Mouse (Mus musculus) lung, postnatal 0 days (tissue): ENCODE measurements at regions not wholly inside any gene's neighbourhood (a gene's known extent, or its start where the extent isn't known, plus 50 kb on each side); places are given as distances from the start of the nearest gene placed in this dataset.

Source experiments
- ATAC-seq: fragments of 200-750 bp; cut with Nextera tagmentation; 2 replicates; pipeline ENCODE4 v1.8.0; 2017; ENCODE audit warnings: moderate library complexity
- DNase-seq: peaks from one replicate; pipeline ENCODE4 v3.0.0-alpha.2; 2016; ENCODE audit warnings: low spot score
- H3K27ac ChIP-seq: fragments of 300-500 bp; sonication (generic); 2 replicates; pipeline ENCODE4 v1.5.1; 2014; ENCODE audit warnings: antibody characterized with exemption, mild to moderate bottlenecking, low read length, mixed read lengths
- H3K27me3 ChIP-seq: fragments of 300-500 bp; sonication (generic); replicated peaks from 2 replicates; pipeline ENCODE4 v1.6.1; 2014; ENCODE audit warnings: low read length, mixed read lengths; ENCODE audit not compliant: insufficient read depth
- H3K36me3 ChIP-seq: fragments of 300-500 bp; sonication (generic); 2 replicates; pipeline ENCODE4 v1.6.1; 2014; ENCODE audit warnings: low read length, mixed read lengths; ENCODE audit not compliant: insufficient read depth
- H3K4me1 ChIP-seq: fragments of 300-500 bp; sonication (generic); 2 replicates; pipeline ENCODE4 v1.6.1; 2014; ENCODE audit warnings: antibody characterized with exemption, low read depth, low read length, mixed read lengths; ENCODE audit not compliant: insufficient read depth
- H3K4me2 ChIP-seq: fragments of 300-500 bp; sonication (generic); replicated peaks from 2 replicates; pipeline ENCODE4 v1.6.1; 2014; ENCODE audit warnings: low read depth, mild to moderate bottlenecking, low read length, moderate library complexity, mixed read lengths
- H3K4me3 ChIP-seq: fragments of 300-500 bp; sonication (generic); 2 replicates; pipeline ENCODE4 v1.5.1; 2014; ENCODE audit warnings: low read depth, low read length
- H3K9ac ChIP-seq: fragments of 300-500 bp; sonication (generic); replicated peaks from 2 replicates; pipeline ENCODE4 v1.6.1; 2014; ENCODE audit warnings: low read depth, mild to moderate bottlenecking
- H3K9me3 ChIP-seq: fragments of 300-500 bp; sonication (generic); 2 replicates; pipeline ENCODE4 v1.6.1; 2016; ENCODE audit warnings: low read length, mixed read lengths
- CTCF ChIP-seq: IDR thresholded peaks from 2 replicates; pipeline ENCODE4 v1.5.1; 2016; ENCODE audit warnings: antibody characterized with exemption, mild to moderate bottlenecking
- EP300 ChIP-seq: IDR thresholded peaks from 2 replicates; pipeline ENCODE4 v1.6.1; 2016; ENCODE audit warnings: antibody characterized with exemption, mild to moderate bottlenecking, control low read depth
- WGBS: fragments of 180-500 bp; shearing (Covaris S2); extraction: QIAGEN DNeasy Blood & Tissue Kit; methylation state at CpG from one replicate; pipeline ENCODE4 v1.1.7; 2014; 5-methylcytosine and 5-hydroxymethylcytosine counted together

DNA sequence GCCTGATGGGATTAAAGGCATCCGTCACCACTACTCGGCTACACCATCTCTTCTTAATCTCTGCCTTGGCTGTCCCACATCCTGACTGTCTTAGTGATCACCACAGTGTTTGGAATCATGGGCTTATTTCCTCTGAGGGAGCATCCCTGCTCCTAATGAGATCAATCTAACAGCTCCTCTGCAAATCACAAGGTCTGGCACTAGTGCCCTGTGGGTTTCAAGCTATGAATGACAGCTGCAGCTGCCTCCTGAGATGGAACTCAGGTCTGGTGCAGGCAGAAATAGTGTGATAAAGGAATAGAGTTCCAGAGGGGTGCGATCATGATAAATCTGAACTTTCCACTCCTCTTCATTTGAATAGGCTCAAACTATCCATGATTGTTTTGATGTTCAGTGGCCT, 330.2 kb upstream of the Gm10131 start:
- TF ChIP-seq EP300: no peak
- TF ChIP-seq CTCF: no peak
- no peak overlapping the region for H3K27ac ChIP-seq
- WGBS: 79% methylated on average over 3 of the region's 3 CpGs
- DNase-seq (no peak), ATAC-seq (no peak)
- no peaks in the 10 kb centered on the region for H3K36me3 ChIP-seq
- H3K9me3 ChIP-seq: no peaks in the 10 kb centered on the region
- H3K9ac ChIP-seq: no peak overlapping the region
- no peak overlapping the region for H3K4me2 ChIP-seq
- no peaks in the 10 kb centered on the region for H3K4me1 ChIP-seq
- H3K27me3 ChIP-seq: no peaks in the 10 kb centered on the region
- no peak overlapping the region for H3K4me3 ChIP-seq

DNA sequence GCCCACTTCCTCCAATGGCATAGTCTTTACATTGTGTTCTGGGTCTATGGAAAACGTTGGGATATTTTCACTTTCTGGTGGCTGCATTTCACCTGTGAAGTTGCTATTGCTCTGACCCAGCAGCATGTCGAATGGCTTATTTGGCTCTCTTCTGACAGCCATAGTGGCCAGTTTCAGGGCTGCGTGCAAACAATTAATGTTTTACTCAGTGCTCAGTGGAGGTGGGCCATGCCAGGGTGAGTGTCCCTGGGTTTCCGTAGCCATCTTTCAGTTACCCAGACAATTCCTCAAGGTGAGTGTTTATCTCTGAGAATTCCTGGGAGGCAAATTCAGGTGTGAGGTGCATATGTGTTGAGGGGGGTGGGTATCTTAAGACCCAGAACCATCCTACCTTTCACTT, 329.2 kb upstream of the Gm10131 start:
- 75% methylated on average over 4 of the region's 4 CpGs for WGBS
- Histone ChIP-seq H3K27me3 (no peaks in the 10 kb centered on the region), H3K9ac (no peak overlapping the region), H3K9me3 (no peaks in the 10 kb centered on the region), H3K27ac (no peak overlapping the region), H3K4me2 (no peak overlapping the region), H3K4me1 (no peaks in the 10 kb centered on the region), H3K36me3 (no peaks in the 10 kb centered on the region), H3K4me3 (no peak overlapping the region)
- TF ChIP-seq EP300: no peak
- no peak for DNase-seq
- ATAC-seq: no peak

DNA sequence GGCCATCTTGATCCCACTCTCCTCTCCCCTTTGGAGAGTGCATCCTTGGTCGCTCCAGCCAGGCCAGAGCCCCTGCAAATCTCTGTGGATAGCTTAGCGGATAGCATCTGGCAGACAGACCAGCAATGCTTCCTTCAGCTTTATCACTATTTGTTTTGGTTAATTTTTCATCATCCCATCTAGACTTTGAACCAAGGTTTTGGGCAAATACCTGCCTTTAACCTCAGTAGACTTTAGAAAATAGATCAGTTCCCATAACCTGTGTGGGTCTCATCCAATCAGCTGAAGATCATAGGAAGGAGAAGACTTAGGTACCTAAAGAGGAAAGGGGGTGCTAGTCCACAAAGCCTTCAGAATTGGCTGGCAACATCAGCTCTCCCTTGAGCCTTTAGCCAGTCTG, 327.2 kb upstream of the Gm10131 start:
- H3K9ac ChIP-seq: no peak overlapping the region
- DNase-seq (no peak), ATAC-seq (no peak)
- H3K4me2 ChIP-seq: no peak overlapping the region
- H3K4me1 ChIP-seq: no peaks in the 10 kb centered on the region
- H3K9me3 ChIP-seq: no peaks in the 10 kb centered on the region
- H3K36me3 ChIP-seq: no peaks in the 10 kb centered on the region
- no peaks in the 10 kb centered on the region for H3K27me3 ChIP-seq
- TF ChIP-seq EP300 (no peak), CTCF (no peak)
- no peak overlapping the region for H3K27ac ChIP-seq
- no peak overlapping the region for H3K4me3 ChIP-seq
- WGBS: 84% methylated on average over 2 of the region's 2 CpGs

DNA sequence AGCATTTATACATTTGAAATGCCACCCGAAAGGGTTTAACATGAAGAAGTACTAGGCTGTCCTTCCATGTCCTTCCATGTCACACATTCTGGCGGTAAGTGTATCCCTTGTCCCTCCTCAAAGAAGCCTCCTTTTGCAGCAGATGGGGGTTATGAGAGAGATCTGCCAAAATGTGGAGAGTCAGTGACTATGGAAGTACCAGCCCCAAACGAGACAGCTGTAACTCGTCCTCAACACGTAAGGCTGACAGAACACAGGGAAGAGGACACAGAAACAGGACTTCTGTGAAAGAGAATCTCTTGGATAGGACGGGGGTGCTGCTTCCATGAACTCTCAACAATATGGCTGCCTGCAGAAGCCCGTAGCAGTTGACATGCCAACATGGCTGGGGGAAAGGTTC, 320.4 kb upstream of the Gm10131 start:
- WGBS: 78% methylated on average over 7 of the region's 7 CpGs
- no peak overlapping the region for H3K9ac ChIP-seq
- no peak overlapping the region for H3K27ac ChIP-seq
- no peaks in the 10 kb centered on the region for H3K36me3 ChIP-seq
- no peaks in the 10 kb centered on the region for H3K27me3 ChIP-seq
- DNase-seq (peak; percentile 26), ATAC-seq (0 out of 2 replicates have a peak, but pooled peaks have one; percentile 23)
- no peak for TF ChIP-seq EP300
- no peak for TF ChIP-seq CTCF
- H3K4me3 ChIP-seq: no peak overlapping the region
- H3K4me1 ChIP-seq: no peaks in the 10 kb centered on the region
- H3K9me3 ChIP-seq: 0 out of 2 replicates have a peak, but pooled peaks cover 2% of the 10 kb centered on the region
- H3K4me2 ChIP-seq: no peak overlapping the region

DNA sequence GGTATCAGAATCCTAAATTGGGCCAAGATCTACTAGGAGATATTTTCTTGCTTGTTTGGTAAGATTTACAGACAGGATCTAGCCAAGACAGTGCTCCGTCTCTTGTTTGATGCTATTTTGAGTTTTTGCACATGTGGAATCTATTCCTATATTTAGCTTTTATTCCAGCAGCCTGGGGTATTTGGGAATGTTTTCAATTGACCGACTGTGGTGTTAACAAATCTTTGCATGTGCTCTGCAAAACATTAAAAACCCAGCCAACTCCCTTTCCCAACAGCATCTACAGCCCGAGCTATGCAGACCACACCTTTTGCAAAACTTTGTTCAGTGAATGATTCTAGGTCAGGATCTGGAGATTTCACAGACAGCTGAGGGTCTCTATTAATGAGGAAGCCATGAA, 317.7 kb upstream of the Gm10131 start:
- H3K27me3 ChIP-seq: no peaks in the 10 kb centered on the region
- H3K4me1 ChIP-seq: no peaks in the 10 kb centered on the region
- no peak for ATAC-seq
- H3K9ac ChIP-seq: no peak overlapping the region
- H3K4me2 ChIP-seq: no peak overlapping the region
- no peaks in the 10 kb centered on the region for H3K36me3 ChIP-seq
- peak; percentile 13 for DNase-seq
- no peak overlapping the region for H3K4me3 ChIP-seq
- no peak overlapping the region for H3K27ac ChIP-seq
- TF ChIP-seq EP300: no peak
- TF ChIP-seq CTCF: no peak
- H3K9me3 ChIP-seq: 0 out of 2 replicates have a peak, but pooled peaks cover 2% of the 10 kb centered on the region
- 58% methylated on average over 3 of the region's 3 CpGs for WGBS

DNA sequence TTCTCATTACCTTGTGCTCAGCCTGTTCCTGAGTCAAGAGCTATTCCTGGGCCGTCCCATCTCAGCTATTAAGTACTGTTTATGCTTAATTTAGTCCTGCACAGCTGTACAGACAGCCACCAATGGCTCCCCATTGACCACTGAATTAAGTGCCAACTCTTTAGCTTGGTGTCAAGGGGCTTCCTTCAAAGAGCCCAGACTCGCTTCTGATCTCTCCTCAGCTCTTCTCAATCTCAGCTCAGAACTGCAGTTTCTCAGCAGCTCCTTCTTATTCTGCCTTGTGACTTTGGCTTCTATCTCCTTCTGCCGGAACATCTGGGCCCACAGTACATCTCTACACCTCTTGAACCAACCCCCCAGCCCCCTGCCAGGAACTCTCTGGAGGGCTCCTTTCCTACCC, 290.0 kb upstream of the Gm10131 start:
- DNase-seq (no peak), ATAC-seq (no peak)
- Histone ChIP-seq H3K4me1 (no peaks in the 10 kb centered on the region), H3K9ac (no peak overlapping the region), H3K36me3 (no peaks in the 10 kb centered on the region), H3K9me3 (no peaks in the 10 kb centered on the region), H3K4me3 (no peak overlapping the region), H3K4me2 (no peak overlapping the region), H3K27me3 (no peaks in the 10 kb centered on the region), H3K27ac (no peak overlapping the region)
- WGBS: 75% methylated on average over 3 of the region's 3 CpGs
- TF ChIP-seq CTCF (no peak), EP300 (no peak)
